Mouse (Mus musculus) heart, adult 2 months (tissue): ENCODE data around the gene Samm50.

Experiments
- CTCF ChIP-seq: fragments of 200-600 bp; IDR thresholded peaks from 2 replicates; pipeline ENCODE4 v1.8.1; 2022; ENCODE audit warnings: antibody characterized with exemption, mild to moderate bottlenecking, moderate library complexity
- POLR2A ChIP-seq: fragments of 200-500 bp; IDR thresholded peaks from 2 replicates; pipeline ENCODE4 v1.6.1; 2011; ENCODE audit warnings: mild to moderate bottlenecking, low read depth, low read length, control low read depth; ENCODE audit not compliant: insufficient read depth

- TF ChIP-seq CTCF = peak; percentile 67
- peak; percentile 83 for TF ChIP-seq POLR2A
Observed at GRCm38 (mm10) chr15:84167600-84167999, 24.4 kb upstream of the Samm50 start, which contains the start of gene Pnpla3.
